Mouse (Mus musculus): ENCODE data around the gene Dlg4. TPM values are rescaled to one million over a fixed set of nuclear protein-coding genes. Genes with fewer than 3 reads are reported as not detected.

The Dlg4 gene
- total and polyA plus RNA-seq, 3 experiments = 6.5 to 24.7 TPM; not detected in 1

- no peaks in the 10 kb centered on the region for H3K79me2 ChIP-seq (ENCODE audit: control insufficient read depth, insufficient read depth, low read length, poor library complexity)
- H3K9ac ChIP-seq (ENCODE audit: control insufficient read depth, low read depth, low read length, poor library complexity, severe bottlenecking) = no peak within 1 kb of the TSS
- H3K27me3 ChIP-seq (ENCODE audit: control insufficient read depth in 1 of 2, insufficient read depth in 2 of 2, low read length in 2 of 2) = peaks cover 3 to 5% of the 10 kb centered on the region in 2 experiments; a peak in 1 of 4 replicates
- DNase-seq (ENCODE audit: low read depth, low spot score) = no peak
- H3K27ac ChIP-seq (ENCODE audit: control insufficient read depth, low read depth, low read length) = no peak within 1 kb of the TSS
- H3K36me3 ChIP-seq (ENCODE audit: control insufficient read depth in 1 of 2, insufficient read depth in 2 of 2, low read length in 2 of 2) = no peaks in the 10 kb centered on the region
- no peaks in the 10 kb centered on the region for H3K9me3 ChIP-seq (replicated peaks; ENCODE audit: insufficient read depth, low read length)
- H3K4me3 ChIP-seq (ENCODE audit: control insufficient read depth in 1 of 2, insufficient read depth in 1 of 2, low read depth in 2 of 2, low read length in 2 of 2) = no peak within 1 kb of the TSS
- TF ChIP-seq HCFC1 (IDR thresholded peaks at IDR 0.05; ENCODE audit: low read depth, low read length) = no peak
- no peak for TF ChIP-seq USF1 (IDR thresholded peaks at IDR 0.05; ENCODE audit: low read depth, low read length)
- TF ChIP-seq TAL1 (IDR thresholded peaks at IDR 0.05; ENCODE audit: low read length) = no peak
- no peak for TF ChIP-seq NRF1 (IDR thresholded peaks at IDR 0.05; ENCODE audit: insufficient read depth, low read depth, low read length, poor library complexity, severe bottlenecking)
- no peak for TF ChIP-seq CTCF (IDR thresholded peaks at IDR 0.05 in 2 of 3, conservative IDR thresholded peaks at IDR 0.05 in 1 of 3; ENCODE audit: control insufficient read depth in 1 of 3, insufficient read depth in 1 of 3, low read depth in 2 of 3, low read length in 3 of 3, poor library complexity in 1 of 3, severe bottlenecking in 1 of 3)
- TF ChIP-seq ZC3H11A (IDR thresholded peaks at IDR 0.05; ENCODE audit: low read depth, low read length) = no peak
- no peak for TF ChIP-seq POLR2AphosphoS2 (IDR thresholded peaks at IDR 0.05; ENCODE audit: low read length)
- no peak for TF ChIP-seq CHD2 (IDR thresholded peaks at IDR 0.05; ENCODE audit: low read length)
- no peak for TF ChIP-seq EP300 (IDR thresholded peaks at IDR 0.05; ENCODE audit: low read depth in 1 of 2, low read length in 2 of 2)
- TF ChIP-seq MAFK (IDR thresholded peaks at IDR 0.05; ENCODE audit: borderline replicate concordance, low read depth, low read length) = no peak
- TF ChIP-seq TCF12 (IDR thresholded peaks at IDR 0.05; ENCODE audit: low read depth, low read length) = no peak
- no peak for TF ChIP-seq GABPA (IDR thresholded peaks at IDR 0.05; ENCODE audit: low read depth, low read length)
- no peak for TF ChIP-seq ELF1 (IDR thresholded peaks at IDR 0.05; ENCODE audit: low read depth, low read length)
- no peak for TF ChIP-seq NELFE (IDR thresholded peaks at IDR 0.05; ENCODE audit: low read depth, low read length)
- no peak for TF ChIP-seq JUND (IDR thresholded peaks at IDR 0.05; ENCODE audit: low read depth, low read length)
- TF ChIP-seq MEF2A (IDR thresholded peaks at IDR 0.05; ENCODE audit: extremely low read depth, insufficient replicate concordance, low read depth, low read length, poor library complexity, severe bottlenecking) = no peak
- no peak for TF ChIP-seq GATA1 (IDR thresholded peaks at IDR 0.05; ENCODE audit: low read depth, low read length)
- TF ChIP-seq MYC (IDR thresholded peaks at IDR 0.05; ENCODE audit: low read depth, low read length) = no peak
- H3K4me1 ChIP-seq (ENCODE audit: control insufficient read depth in 1 of 2, insufficient read depth in 2 of 2, low read length in 2 of 2) = no peaks in the 10 kb centered on the region
These were observed 75.4 kb downstream of the Dlg4 start, which contains the start of gene Asgr2 for GRCm38 (mm10) chr11:70091986-70092783. Gene Asgr2, plus strand, starts transcription at chr11:70092644.

Other genes starting within 250 kb of the Dlg4 start
Only the 30 nearest of the 37 such genes appear.
- 0.29 and 0.31 TPM in 2 replicates for gene Tmem102, start 211.3 kb upstream of the Dlg4 start, total RNA-seq (2012; rRNA removed)
- gene Tmem102, start 211.3 kb upstream of the Dlg4 start, polyA plus RNA-seq (2012; ENCODE audit: insufficient read depth in 1 of 2, insufficient read length in 2 of 2, low read depth in 1 of 2, low replicate concordance in 2 of 2, missing spikeins in 1 of 2) = 1 to 10 TPM in 1 of 2 experiments, not detected in 1; 2.4 TPM
- gene Gm39566, start 201.6 kb upstream of the Dlg4 start, total RNA-seq (2012; rRNA removed) = 0.04 TPM in 1 of 2 replicates, not detected in the other
- not detected for gene Gm39566, start 201.6 kb upstream of the Dlg4 start, polyA plus RNA-seq (2012; ENCODE audit: insufficient read depth in 1 of 2, insufficient read length in 2 of 2, low read depth in 1 of 2, low replicate concordance in 2 of 2, missing spikeins in 1 of 2)
- gene Spem2, start 198.5 kb upstream of the Dlg4 start, total RNA-seq (2012; rRNA removed) = not detected in 2 replicates
- gene Spem2, start 198.5 kb upstream of the Dlg4 start, polyA plus RNA-seq (2012; ENCODE audit: insufficient read depth in 1 of 2, insufficient read length in 2 of 2, low read depth in 1 of 2, low replicate concordance in 2 of 2, missing spikeins in 1 of 2) = not detected
- gene Spem1, start 194.8 kb upstream of the Dlg4 start, total RNA-seq (2012; rRNA removed) = 0.19 TPM in 1 of 2 replicates, not detected in the other
- gene Spem1, start 194.8 kb upstream of the Dlg4 start, polyA plus RNA-seq (2012; ENCODE audit: insufficient read depth in 1 of 2, insufficient read length in 2 of 2, low read depth in 1 of 2, low replicate concordance in 2 of 2, missing spikeins in 1 of 2) = under 1 TPM in 1 of 2 experiments, not detected in 1; 0.15 TPM
- gene Nlgn2, start 179.2 kb upstream of the Dlg4 start, total RNA-seq (2012; rRNA removed) = 20.3 and 20.9 TPM in 2 replicates
- gene Nlgn2, start 179.2 kb upstream of the Dlg4 start, polyA plus RNA-seq (2012; ENCODE audit: insufficient read depth in 1 of 2, insufficient read length in 2 of 2, low read depth in 1 of 2, low replicate concordance in 2 of 2, missing spikeins in 1 of 2) = 10 to 100 TPM; 29.8 to 43.3 TPM
- gene Tmem256, start 178.4 kb upstream of the Dlg4 start, total RNA-seq (2012; rRNA removed) = 176 and 190 TPM in 2 replicates
- 100 to 1,000 TPM in 1 of 2 experiments, not detected in 1; 181 TPM for gene Tmem256, start 178.4 kb upstream of the Dlg4 start, polyA plus RNA-seq (2012; ENCODE audit: insufficient read depth in 1 of 2, insufficient read length in 2 of 2, low read depth in 1 of 2, low replicate concordance in 2 of 2, missing spikeins in 1 of 2)
- gene Plscr3, start 170.6 kb upstream of the Dlg4 start, total RNA-seq (2012; rRNA removed) = 3.8 and 4.6 TPM in 2 replicates
- gene Plscr3, start 170.6 kb upstream of the Dlg4 start, polyA plus RNA-seq (2012; ENCODE audit: insufficient read depth in 1 of 2, insufficient read length in 2 of 2, low read depth in 1 of 2, low replicate concordance in 2 of 2, missing spikeins in 1 of 2) = 10 to 100 TPM in 1 of 2 experiments, not detected in 1; 26.0 TPM
- gene Tnk1, start 158.2 kb upstream of the Dlg4 start, total RNA-seq (2012; rRNA removed) = 0.13 and 0.35 TPM in 2 replicates
- gene Tnk1, start 158.2 kb upstream of the Dlg4 start, polyA plus RNA-seq (2012; ENCODE audit: insufficient read depth in 1 of 2, insufficient read length in 2 of 2, low read depth in 1 of 2, low replicate concordance in 2 of 2, missing spikeins in 1 of 2) = under 1 TPM in 1 of 2 experiments, not detected in 1; 0.25 TPM
- not detected in 2 replicates for gene Tmem95, start 138.9 kb upstream of the Dlg4 start, total RNA-seq (2012; rRNA removed)
- gene Tmem95, start 138.9 kb upstream of the Dlg4 start, polyA plus RNA-seq (2012; ENCODE audit: insufficient read depth in 1 of 2, insufficient read length in 2 of 2, low read depth in 1 of 2, low replicate concordance in 2 of 2, missing spikeins in 1 of 2) = not detected
- gene Kctd11, start 135.5 kb upstream of the Dlg4 start, total RNA-seq (2012; rRNA removed) = 0.19 and 0.26 TPM in 2 replicates
- under 1 TPM in 1 of 2 experiments, not detected in 1; 0.49 TPM for gene Kctd11, start 135.5 kb upstream of the Dlg4 start, polyA plus RNA-seq (2012; ENCODE audit: insufficient read depth in 1 of 2, insufficient read length in 2 of 2, low read depth in 1 of 2, low replicate concordance in 2 of 2, missing spikeins in 1 of 2)
- 20.7 and 33.4 TPM in 2 replicates for gene Acap1, start 121.4 kb upstream of the Dlg4 start, total RNA-seq (2012; rRNA removed)
- gene Acap1, start 121.4 kb upstream of the Dlg4 start, polyA plus RNA-seq (2012; ENCODE audit: insufficient read depth in 1 of 2, insufficient read length in 2 of 2, low read depth in 1 of 2, low replicate concordance in 2 of 2, missing spikeins in 1 of 2) = 10 to 100 TPM in 1 of 2 experiments, not detected in 1; 42.2 TPM
- gene 2810408A11Rik, start 116.0 kb upstream of the Dlg4 start, total RNA-seq (2012; rRNA removed) = 0.69 and 0.81 TPM in 2 replicates
- gene 2810408A11Rik, start 116.0 kb upstream of the Dlg4 start, polyA plus RNA-seq (2012; ENCODE audit: insufficient read depth in 1 of 2, insufficient read length in 2 of 2, low read depth in 1 of 2, low replicate concordance in 2 of 2, missing spikeins in 1 of 2) = 1 to 10 TPM in 1 of 2 experiments, not detected in 1; 1.3 TPM
- 47.3 and 58.0 TPM in 2 replicates for gene Neurl4, start 115.9 kb upstream of the Dlg4 start, total RNA-seq (2012; rRNA removed)
- 10 to 100 TPM in 1 of 2 experiments, not detected in 1; 50.9 TPM for gene Neurl4, start 115.9 kb upstream of the Dlg4 start, polyA plus RNA-seq (2012; ENCODE audit: insufficient read depth in 1 of 2, insufficient read length in 2 of 2, low read depth in 1 of 2, low replicate concordance in 2 of 2, missing spikeins in 1 of 2)
- 64.5 and 78.0 TPM in 2 replicates for gene Gps2, start 103.1 kb upstream of the Dlg4 start, total RNA-seq (2012; rRNA removed)
- 100 to 1,000 TPM in 1 of 2 experiments, not detected in 1; 113 TPM for gene Gps2, start 103.1 kb upstream of the Dlg4 start, polyA plus RNA-seq (2012; ENCODE audit: insufficient read depth in 1 of 2, insufficient read length in 2 of 2, low read depth in 1 of 2, low replicate concordance in 2 of 2, missing spikeins in 1 of 2)
- 1,428 and 1,539 TPM in 2 replicates for gene Eif5a, start 95.0 kb upstream of the Dlg4 start, total RNA-seq (2012; rRNA removed)
- gene Eif5a, start 95.0 kb upstream of the Dlg4 start, polyA plus RNA-seq (2012; ENCODE audit: insufficient read depth in 1 of 2, insufficient read length in 2 of 2, low read depth in 1 of 2, low replicate concordance in 2 of 2, missing spikeins in 1 of 2) = 1,000 to 10,000 TPM; 1,272 to 3,185 TPM
- 0.33 and 0.50 TPM in 2 replicates for gene Ybx2, start 81.1 kb upstream of the Dlg4 start, total RNA-seq (2012; rRNA removed)
- under 1 TPM in 1 of 2 experiments, not detected in 1; 0.92 TPM for gene Ybx2, start 81.1 kb upstream of the Dlg4 start, polyA plus RNA-seq (2012; ENCODE audit: insufficient read depth in 1 of 2, insufficient read length in 2 of 2, low read depth in 1 of 2, low replicate concordance in 2 of 2, missing spikeins in 1 of 2)
- 0.12 TPM in 1 of 2 replicates, not detected in the other for gene Slc2a4, start 68.8 kb upstream of the Dlg4 start, total RNA-seq (2012; rRNA removed)
- under 1 TPM in 1 of 2 experiments, not detected in 1; 0.19 TPM for gene Slc2a4, start 68.8 kb upstream of the Dlg4 start, polyA plus RNA-seq (2012; ENCODE audit: insufficient read depth in 1 of 2, insufficient read length in 2 of 2, low read depth in 1 of 2, low replicate concordance in 2 of 2, missing spikeins in 1 of 2)
- 0.26 and 0.31 TPM in 2 replicates for gene Cldn7, start 52.2 kb upstream of the Dlg4 start, total RNA-seq (2012; rRNA removed)
- gene Cldn7, start 52.2 kb upstream of the Dlg4 start, polyA plus RNA-seq (2012; ENCODE audit: insufficient read depth in 1 of 2, insufficient read length in 2 of 2, low read depth in 1 of 2, low replicate concordance in 2 of 2, missing spikeins in 1 of 2) = under 1 TPM in 1 of 2 experiments, not detected in 1; 0.36 TPM
- 47.3 and 49.6 TPM in 2 replicates for gene Ctdnep1, start 35.8 kb upstream of the Dlg4 start, total RNA-seq (2012; rRNA removed)
- 100 to 1,000 TPM in 1 of 2 experiments, not detected in 1; 133 TPM for gene Ctdnep1, start 35.8 kb upstream of the Dlg4 start, polyA plus RNA-seq (2012; ENCODE audit: insufficient read depth in 1 of 2, insufficient read length in 2 of 2, low read depth in 1 of 2, low replicate concordance in 2 of 2, missing spikeins in 1 of 2)
- 170 and 189 TPM in 2 replicates for gene Elp5, start 34.4 kb upstream of the Dlg4 start, total RNA-seq (2012; rRNA removed)
- gene Elp5, start 34.4 kb upstream of the Dlg4 start, polyA plus RNA-seq (2012; ENCODE audit: insufficient read depth in 1 of 2, insufficient read length in 2 of 2, low read depth in 1 of 2, low replicate concordance in 2 of 2, missing spikeins in 1 of 2) = 100 to 1,000 TPM in 1 of 2 experiments, not detected in 1; 222 TPM
- gene Gabarap, start 25.8 kb upstream of the Dlg4 start, total RNA-seq (2012; rRNA removed) = 105 and 132 TPM in 2 replicates
- gene Gabarap, start 25.8 kb upstream of the Dlg4 start, polyA plus RNA-seq (2012; ENCODE audit: insufficient read depth in 1 of 2, insufficient read length in 2 of 2, low read depth in 1 of 2, low replicate concordance in 2 of 2, missing spikeins in 1 of 2) = 100 to 1,000 TPM in 1 of 2 experiments, not detected in 1; 241 TPM
- 88.2 and 112 TPM in 2 replicates for gene Phf23, start 21.2 kb upstream of the Dlg4 start, total RNA-seq (2012; rRNA removed)
- 100 to 1,000 TPM in 1 of 2 experiments, not detected in 1; 108 TPM for gene Phf23, start 21.2 kb upstream of the Dlg4 start, polyA plus RNA-seq (2012; ENCODE audit: insufficient read depth in 1 of 2, insufficient read length in 2 of 2, low read depth in 1 of 2, low replicate concordance in 2 of 2, missing spikeins in 1 of 2)
- gene Dvl2, start 16.3 kb upstream of the Dlg4 start, total RNA-seq (2012; rRNA removed) = 40.1 and 41.9 TPM in 2 replicates
- gene Dvl2, start 16.3 kb upstream of the Dlg4 start, polyA plus RNA-seq (2012; ENCODE audit: insufficient read depth in 1 of 2, insufficient read length in 2 of 2, low read depth in 1 of 2, low replicate concordance in 2 of 2, missing spikeins in 1 of 2) = 10 to 100 TPM in 1 of 2 experiments, not detected in 1; 38.5 TPM
- 123 and 140 TPM in 2 replicates for gene Acadvl, start 1.5 kb upstream of the Dlg4 start, total RNA-seq (2012; rRNA removed)
- gene Acadvl, start 1.5 kb upstream of the Dlg4 start, polyA plus RNA-seq (2012; ENCODE audit: insufficient read depth in 1 of 2, insufficient read length in 2 of 2, low read depth in 1 of 2, low replicate concordance in 2 of 2, missing spikeins in 1 of 2) = 10 to 100 TPM in 1 of 2 experiments, not detected in 1; 92.5 TPM
- 0.13 TPM in 1 of 2 replicates, not detected in the other for gene Asgr1, start 37.1 kb downstream of the Dlg4 start, total RNA-seq (2012; rRNA removed)
- under 1 TPM in 1 of 2 experiments, not detected in 1; 0.31 TPM for gene Asgr1, start 37.1 kb downstream of the Dlg4 start, polyA plus RNA-seq (2012; ENCODE audit: insufficient read depth in 1 of 2, insufficient read length in 2 of 2, low read depth in 1 of 2, low replicate concordance in 2 of 2, missing spikeins in 1 of 2)
- gene Asgr2, start 75.7 kb downstream of the Dlg4 start, total RNA-seq (2012; rRNA removed) = not detected in 2 replicates
- gene Asgr2, start 75.7 kb downstream of the Dlg4 start, polyA plus RNA-seq (2012; ENCODE audit: insufficient read depth in 1 of 2, insufficient read length in 2 of 2, low read depth in 1 of 2, low replicate concordance in 2 of 2, missing spikeins in 1 of 2) = not detected
- gene Mgl2, start 113.4 kb downstream of the Dlg4 start, total RNA-seq (2012; rRNA removed) = 0.12 TPM in 1 of 2 replicates, not detected in the other
- under 1 TPM in 1 of 2 experiments, not detected in 1; 0.06 TPM for gene Mgl2, start 113.4 kb downstream of the Dlg4 start, polyA plus RNA-seq (2012; ENCODE audit: insufficient read depth in 1 of 2, insufficient read length in 2 of 2, low read depth in 1 of 2, low replicate concordance in 2 of 2, missing spikeins in 1 of 2)
- 5.0 and 8.4 TPM in 2 replicates for gene Clec10a, start 139.3 kb downstream of the Dlg4 start, total RNA-seq (2012; rRNA removed)
- 10 to 100 TPM in 1 of 2 experiments, not detected in 1; 10.8 TPM for gene Clec10a, start 139.3 kb downstream of the Dlg4 start, polyA plus RNA-seq (2012; ENCODE audit: insufficient read depth in 1 of 2, insufficient read length in 2 of 2, low read depth in 1 of 2, low replicate concordance in 2 of 2, missing spikeins in 1 of 2)
- 0.31 and 0.33 TPM in 2 replicates for gene Slc16a11, start 195.8 kb downstream of the Dlg4 start, total RNA-seq (2012; rRNA removed)
- gene Slc16a11, start 195.8 kb downstream of the Dlg4 start, polyA plus RNA-seq (2012; ENCODE audit: insufficient read depth in 1 of 2, insufficient read length in 2 of 2, low read depth in 1 of 2, low replicate concordance in 2 of 2, missing spikeins in 1 of 2) = 1 to 10 TPM in 1 of 2 experiments, not detected in 1; 1.2 TPM
- 3.1 and 4.2 TPM in 2 replicates for gene Slc16a13, start 204.1 kb downstream of the Dlg4 start, total RNA-seq (2012; rRNA removed)
- 1 to 10 TPM in 1 of 2 experiments, not detected in 1; 7.9 TPM for gene Slc16a13, start 204.1 kb downstream of the Dlg4 start, polyA plus RNA-seq (2012; ENCODE audit: insufficient read depth in 1 of 2, insufficient read length in 2 of 2, low read depth in 1 of 2, low replicate concordance in 2 of 2, missing spikeins in 1 of 2)

Data from MEL (cell line).